Mouse (Mus musculus): ENCODE measurements around the gene Taz. TPM values are rescaled to one million over a fixed set of nuclear protein-coding genes. Genes with fewer than 3 reads are reported as not detected.

Gene Taz
- polyA plus RNA-seq, 1 experiment from 2014 or later, result 25.4 TPM

GRCm38 (mm10) chrX:74249615-74250014 is 32.1 kb upstream of the Taz start, which contains the start of gene Flna:
TSS of gene Flna (minus strand) at chrX:74249820.
- H3K27ac ChIP-seq, result peak within 1 kb of the TSS; percentile 9; the same call in 1 of the 2 replicates

DNA sequence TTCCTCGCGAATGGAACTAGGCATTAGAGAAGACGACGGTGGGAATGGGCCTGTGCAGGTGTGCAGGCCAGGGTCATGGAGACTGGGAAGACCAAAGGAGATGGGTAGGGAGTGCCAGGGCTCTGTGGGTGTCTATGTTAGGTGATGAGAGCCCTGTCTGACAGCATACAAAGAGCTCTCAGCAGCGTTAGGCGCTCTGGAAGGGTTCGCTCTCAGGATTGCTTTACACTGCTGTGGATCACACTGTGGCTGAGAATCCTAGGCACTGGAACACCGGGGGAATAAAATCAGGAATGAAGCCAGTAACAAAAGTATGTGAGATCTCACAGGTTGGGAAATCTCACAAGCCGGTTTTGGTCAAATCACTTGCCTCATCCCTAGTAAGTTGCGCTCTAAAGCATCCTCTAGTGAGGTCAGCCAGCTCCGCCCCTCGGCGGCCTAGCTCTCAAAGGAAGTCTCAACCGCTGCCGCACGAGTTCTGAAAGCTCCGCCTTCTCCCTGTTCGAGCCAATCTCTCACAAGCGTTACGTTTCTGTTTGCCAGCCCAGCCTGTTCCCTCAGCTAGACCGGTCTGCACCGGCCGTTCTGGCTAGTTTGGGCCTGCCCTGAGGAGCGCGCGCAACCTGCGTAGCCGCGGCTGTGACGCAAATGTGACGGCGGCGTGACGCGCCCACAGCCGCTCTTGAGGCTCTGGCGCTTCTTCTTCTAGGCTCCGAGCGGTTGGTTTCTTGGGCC is 27.4 kb upstream of the Taz start, which contains the start of gene Emd:
TSS of gene Emd (plus strand) at position 535 of the 735 bp plus-strand sequence.
- peak within 1 kb of the TSS; percentile 82 for H3K4me2 ChIP-seq
- H3K4me1 ChIP-seq (replicated peaks), result peaks cover 8% of the 10 kb centered on the region
- peak within 1 kb of the TSS; percentile 87 for H3K27ac ChIP-seq
- peaks cover 22% of the 10 kb centered on the region for H3K36me3 ChIP-seq
- peak within 1 kb of the TSS; percentile 71 for H3K4me3 ChIP-seq (replicated peaks)
- ATAC-seq (ENCODE audit: low read depth) (peak; percentile 97), DNase-seq (peak; percentile 86)
- peak within 1 kb of the TSS; percentile 81 for H3K9ac ChIP-seq
- 24% methylated on average over 39 of the region's 39 CpGs for WGBS (ENCODE audit: insufficient replicate concordance)
- no peaks in the 10 kb centered on the region for H3K9me3 ChIP-seq (replicated peaks)
- peaks cover 7% of the 10 kb centered on the region for H3K27me3 ChIP-seq

More at GRCm38 (mm10) chrX:74249615-74250014, 32.1 kb upstream of the Taz start, which contains the start of gene Flna:
- Histone ChIP-seq H3K4me2 (peak within 1 kb of the TSS; percentile 67), H3K9me3 (replicated peaks) (no peaks in the 10 kb centered on the region), H3K9ac (peak within 1 kb of the TSS; percentile 57), H3K4me1 (replicated peaks) (peaks cover 20% of the 10 kb centered on the region), H3K36me3 (no peaks in the 10 kb centered on the region), H3K27me3 (peaks cover 7% of the 10 kb centered on the region), H3K4me3 (replicated peaks) (peak within 1 kb of the TSS; percentile 50)
- ATAC-seq (ENCODE audit: low read depth) (no peak), DNase-seq (peak; percentile 25)
- WGBS (ENCODE audit: insufficient replicate concordance), result 24% methylated on average over 38 of the region's 38 CpGs

DNA sequence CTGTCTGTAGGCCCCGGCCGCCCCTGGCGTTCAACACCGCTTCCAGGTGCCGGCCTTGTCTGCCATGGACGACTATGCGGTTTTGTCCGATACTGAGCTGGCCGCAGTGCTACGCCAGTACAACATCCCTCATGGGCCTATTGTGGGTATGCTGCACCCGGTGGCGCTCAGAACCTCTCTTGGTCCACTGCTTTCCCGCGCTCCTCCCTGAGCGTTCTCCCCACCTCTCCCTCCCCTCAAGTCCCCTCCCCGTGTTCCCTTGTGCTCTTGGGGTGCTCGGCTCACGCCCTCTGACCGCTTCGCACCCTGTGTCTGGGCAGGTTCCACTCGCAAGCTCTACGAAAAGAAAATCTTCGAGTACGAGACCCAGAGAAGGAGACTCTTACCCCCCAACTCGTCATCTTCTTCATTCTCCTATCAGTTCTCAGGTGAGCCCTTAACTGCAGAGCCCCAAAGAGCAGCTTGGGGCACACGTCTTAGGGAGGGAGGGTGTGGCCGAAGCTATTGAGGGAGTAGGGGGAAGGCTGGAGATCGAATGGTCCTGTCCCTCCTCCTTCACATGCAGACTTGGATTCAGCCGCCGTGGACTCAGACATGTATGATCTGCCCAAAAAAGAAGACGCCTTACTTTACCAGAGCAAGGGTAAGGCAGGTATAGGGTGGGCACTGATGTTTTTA is 26.7 kb upstream of the Taz start:
- ATAC-seq (ENCODE audit: low read depth) (peak; percentile 63), DNase-seq (no peak)
- H3K27me3 ChIP-seq, result 0 out of 2 replicates have a peak, but pooled peaks cover 1% of the 10 kb centered on the region
- H3K4me2 ChIP-seq, result peak overlapping the region; percentile 82
- peak overlapping the region; percentile 71 for H3K4me3 ChIP-seq (replicated peaks)
- peaks cover 22% of the 10 kb centered on the region for H3K36me3 ChIP-seq
- peaks cover 8% of the 10 kb centered on the region for H3K4me1 ChIP-seq (replicated peaks)
- peak overlapping the region; percentile 81 for H3K9ac ChIP-seq
- H3K27ac ChIP-seq, result peak overlapping the region; percentile 87
- WGBS (ENCODE audit: insufficient replicate concordance), result 18% methylated on average over 31 of the region's 31 CpGs
- no peaks in the 10 kb centered on the region for H3K9me3 ChIP-seq (replicated peaks)

DNA sequence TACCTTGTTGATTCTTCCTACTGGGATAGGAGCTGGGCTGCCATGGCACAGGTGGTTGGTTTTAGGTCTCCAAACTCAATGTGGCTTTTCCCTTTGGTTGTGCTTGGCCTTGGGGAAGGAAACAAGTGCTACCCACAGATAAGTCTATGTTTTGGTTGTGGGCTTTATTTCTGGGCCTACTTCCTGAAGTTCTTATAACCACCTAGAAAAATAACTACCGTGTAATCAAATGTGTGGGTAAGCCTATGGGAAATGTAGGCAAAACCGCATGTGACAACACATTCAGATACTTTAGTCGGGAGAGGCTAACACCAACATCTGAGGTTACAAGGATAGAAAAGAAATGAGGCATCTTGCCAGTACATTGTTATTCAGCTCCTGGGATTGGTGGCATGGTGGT is 24.0 kb upstream of the Taz start:
- no peak overlapping the region for H3K9ac ChIP-seq
- no peaks in the 10 kb centered on the region for H3K9me3 ChIP-seq (replicated peaks)
- no peak overlapping the region for H3K27ac ChIP-seq
- no peaks in the 10 kb centered on the region for H3K27me3 ChIP-seq
- no peak for DNase-seq
- H3K36me3 ChIP-seq, result peaks cover 22% of the 10 kb centered on the region
- no peak overlapping the region for H3K4me3 ChIP-seq (replicated peaks)
- peaks cover 8% of the 10 kb centered on the region for H3K4me1 ChIP-seq (replicated peaks)
- no peak for ATAC-seq (ENCODE audit: low read depth)
- no peak overlapping the region for H3K4me2 ChIP-seq
- 57% methylated on average over 3 of the region's 3 CpGs for WGBS (ENCODE audit: insufficient replicate concordance)

DNA sequence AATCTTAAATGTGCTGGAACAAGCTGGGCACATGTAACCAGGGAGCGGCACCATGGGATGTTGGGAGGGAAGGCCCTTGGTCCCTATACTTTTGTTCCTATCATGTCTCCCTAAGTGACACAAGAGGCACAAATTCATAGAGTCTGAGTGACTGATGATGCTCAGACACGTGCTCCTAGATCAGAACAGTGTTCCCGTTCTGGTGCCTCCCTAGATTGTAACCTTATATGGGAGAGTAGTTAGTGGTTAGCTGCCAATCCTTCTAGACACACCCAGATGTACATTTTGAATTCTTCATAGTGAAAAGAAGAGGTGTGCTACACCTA is 12.0 kb upstream of the Taz start:
- peak; percentile 8 for ATAC-seq (ENCODE audit: low read depth)
- WGBS (ENCODE audit: insufficient replicate concordance), result 24% methylated on average over 3 of the region's 3 CpGs
- Histone ChIP-seq H3K27ac (peak overlapping the region; percentile 86), H3K4me1 (replicated peaks) (peaks cover 17% of the 10 kb centered on the region), H3K9ac (peak overlapping the region; percentile 69), H3K4me3 (replicated peaks) (peak overlapping the region; percentile 70), H3K4me2 (peak overlapping the region; percentile 71), H3K36me3 (peaks cover 16% of the 10 kb centered on the region), H3K27me3 (no peaks in the 10 kb centered on the region), H3K9me3 (replicated peaks) (no peaks in the 10 kb centered on the region)
- no peak for DNase-seq

DNA sequence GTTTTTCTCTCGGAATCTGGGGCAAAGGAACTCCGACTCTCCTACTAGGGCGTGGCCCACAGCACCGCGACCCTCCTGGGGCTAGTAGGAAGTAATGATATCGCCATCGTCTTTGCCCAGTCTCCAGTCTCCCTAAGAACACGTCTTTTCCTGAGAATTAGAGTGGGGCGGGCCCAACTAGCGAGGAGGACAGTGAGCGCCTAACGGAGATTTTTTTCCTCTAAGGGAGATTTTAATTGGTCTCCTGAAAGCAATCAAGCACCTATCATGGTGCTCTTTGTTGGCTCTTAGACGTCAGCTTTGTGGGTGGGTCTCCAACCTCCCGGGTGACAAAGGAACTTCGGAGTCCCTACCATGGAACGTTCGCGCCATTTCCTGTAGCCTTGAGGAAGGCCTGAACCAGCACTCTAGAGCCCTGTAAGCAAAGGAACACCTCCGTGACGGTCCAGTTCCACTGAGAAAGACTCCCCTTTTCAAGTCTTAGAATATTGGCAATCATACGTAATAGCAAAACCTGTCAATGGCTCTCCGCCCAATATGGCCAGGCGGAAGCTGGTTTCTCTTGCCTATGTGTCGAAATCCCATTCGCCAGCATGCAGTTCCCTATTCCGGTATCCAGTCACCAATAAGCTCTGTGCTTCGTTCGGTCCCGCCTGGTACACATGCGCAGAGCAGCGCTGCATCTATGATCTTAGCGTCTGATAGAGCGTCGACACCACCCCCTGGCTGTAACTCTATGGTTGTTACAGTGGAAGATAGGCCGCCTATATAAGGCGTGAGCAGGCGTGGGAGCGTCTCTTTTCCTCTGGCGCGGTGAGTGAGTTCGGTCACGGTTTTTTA is 11.4 kb upstream of the Taz start, which contains the start of gene Rpl10:
TSS of gene Rpl10 (plus strand) at position 751 of the 840 bp plus-strand sequence.
- H3K27me3 ChIP-seq, result no peaks in the 10 kb centered on the region

DNA sequence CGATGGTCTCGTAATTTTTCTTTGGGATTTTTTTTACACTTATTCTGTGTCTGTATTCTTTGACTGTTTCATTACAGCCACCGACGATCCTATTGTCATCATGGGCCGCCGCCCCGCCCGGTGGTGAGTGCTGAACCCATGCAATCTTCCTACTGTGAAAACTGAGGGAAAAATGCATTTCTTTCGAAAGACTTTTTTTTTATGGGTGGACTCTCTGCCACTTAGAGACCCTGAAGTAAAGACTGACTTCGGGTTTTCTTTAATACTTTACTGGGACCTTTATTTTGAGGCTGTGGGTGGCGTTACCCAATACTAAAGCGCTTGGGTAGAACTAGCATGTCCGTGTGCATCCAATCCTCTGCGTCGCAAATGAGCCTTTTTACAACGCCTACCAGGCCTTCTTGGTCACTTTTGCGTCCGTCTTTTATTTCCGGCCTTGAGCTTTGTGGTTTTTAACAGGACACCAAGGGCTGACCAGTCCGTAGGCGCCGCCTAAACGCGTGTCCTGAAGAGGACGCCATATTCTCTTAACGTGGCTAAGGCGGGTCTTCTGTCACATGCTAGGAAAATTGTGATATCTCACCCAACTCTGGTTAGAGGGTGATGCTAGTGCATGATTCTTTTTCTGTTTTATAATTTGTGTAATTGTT is 10.7 kb upstream of the Taz start:
- H3K9me3 ChIP-seq (replicated peaks), result no peaks in the 10 kb centered on the region
- H3K4me2 ChIP-seq, result peak overlapping the region; percentile 67
- peaks cover 17% of the 10 kb centered on the region for H3K4me1 ChIP-seq (replicated peaks)
- H3K36me3 ChIP-seq, result peaks cover 16% of the 10 kb centered on the region
- DNase-seq (no peak), ATAC-seq (ENCODE audit: low read depth) (no peak)
- H3K27ac ChIP-seq, result peak overlapping the region; percentile 84
- no peaks in the 10 kb centered on the region for H3K27me3 ChIP-seq
- peak overlapping the region; percentile 70 for H3K4me3 ChIP-seq (replicated peaks)
- peak overlapping the region; percentile 81 for H3K9ac ChIP-seq
- 11% methylated on average over 27 of the region's 27 CpGs for WGBS (ENCODE audit: insufficient replicate concordance)

More for the DNA sequence above, 11.4 kb upstream of the Taz start, which contains the start of gene Rpl10:
- H3K36me3 ChIP-seq, result peaks cover 16% of the 10 kb centered on the region
- DNase-seq, result peak; percentile 90
- WGBS (ENCODE audit: insufficient replicate concordance), result 13% methylated on average over 42 of the region's 42 CpGs
- H3K9ac ChIP-seq, result peak within 1 kb of the TSS; percentile 81
- H3K4me2 ChIP-seq, result peak within 1 kb of the TSS; percentile 71
- peak within 1 kb of the TSS; percentile 86 for H3K27ac ChIP-seq
- peaks cover 17% of the 10 kb centered on the region for H3K4me1 ChIP-seq (replicated peaks)
- no peaks in the 10 kb centered on the region for H3K9me3 ChIP-seq (replicated peaks)
- peak; percentile 92 for ATAC-seq (ENCODE audit: low read depth)
- peak within 1 kb of the TSS; percentile 70 for H3K4me3 ChIP-seq (replicated peaks)

DNA sequence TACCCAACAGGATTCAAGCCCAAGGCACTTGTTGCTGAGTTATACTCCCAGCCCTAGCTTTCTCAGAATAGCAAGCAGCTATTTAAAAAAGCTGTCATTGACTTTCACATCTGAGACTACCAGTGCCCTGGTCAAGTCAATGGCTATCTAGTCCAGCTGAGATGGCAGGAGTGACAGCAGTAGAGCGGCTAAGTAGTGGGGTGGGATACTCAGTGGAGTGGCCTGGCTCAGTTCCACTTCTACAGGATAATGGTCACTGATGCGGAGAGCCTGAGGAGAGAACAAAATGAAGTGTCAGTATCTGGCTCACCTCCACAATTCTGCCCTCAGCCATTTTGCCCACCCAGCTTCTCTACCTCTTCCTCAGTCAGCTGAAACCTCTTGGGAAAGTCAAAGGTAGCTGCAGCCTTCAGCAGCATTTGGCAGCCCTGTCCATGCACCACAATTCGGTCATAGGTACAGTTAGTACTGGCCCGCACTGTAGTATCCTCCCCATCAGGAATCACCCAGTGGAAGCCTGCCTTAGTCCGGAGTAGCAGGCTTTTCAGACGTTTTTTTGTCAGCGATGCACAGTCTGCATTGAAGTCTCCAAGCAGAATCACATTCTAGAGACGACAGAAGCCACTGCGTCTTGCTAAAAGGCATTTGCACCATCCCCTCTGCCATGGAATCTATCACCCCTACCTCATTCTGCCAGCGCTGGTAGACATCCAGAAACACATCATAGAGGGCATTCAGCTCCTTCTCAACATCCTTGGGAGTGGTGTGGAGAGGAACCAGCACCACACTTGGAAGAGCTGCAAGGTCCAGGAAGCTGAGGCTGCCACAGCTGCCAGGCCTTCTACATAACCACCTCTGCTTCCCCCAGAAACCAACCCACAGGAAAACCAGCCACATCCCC is 8.0 kb upstream of the Taz start:
- Histone ChIP-seq H3K27ac (peak overlapping the region; percentile 58), H3K9ac (peak overlapping the region; percentile 36; the same call in 1 of the 2 replicates), H3K4me3 (replicated peaks) (no peak overlapping the region), H3K27me3 (no peaks in the 10 kb centered on the region), H3K4me1 (replicated peaks) (peaks cover 22% of the 10 kb centered on the region), H3K36me3 (peaks cover 25% of the 10 kb centered on the region), H3K9me3 (replicated peaks) (no peaks in the 10 kb centered on the region), H3K4me2 (0 out of 2 replicates have a peak overlapping the region, but pooled peaks have one; percentile 4)
- 19% methylated on average over 10 of the region's 10 CpGs for WGBS (ENCODE audit: insufficient replicate concordance)
- no peak for DNase-seq
- ATAC-seq (ENCODE audit: low read depth), result no peak

DNA sequence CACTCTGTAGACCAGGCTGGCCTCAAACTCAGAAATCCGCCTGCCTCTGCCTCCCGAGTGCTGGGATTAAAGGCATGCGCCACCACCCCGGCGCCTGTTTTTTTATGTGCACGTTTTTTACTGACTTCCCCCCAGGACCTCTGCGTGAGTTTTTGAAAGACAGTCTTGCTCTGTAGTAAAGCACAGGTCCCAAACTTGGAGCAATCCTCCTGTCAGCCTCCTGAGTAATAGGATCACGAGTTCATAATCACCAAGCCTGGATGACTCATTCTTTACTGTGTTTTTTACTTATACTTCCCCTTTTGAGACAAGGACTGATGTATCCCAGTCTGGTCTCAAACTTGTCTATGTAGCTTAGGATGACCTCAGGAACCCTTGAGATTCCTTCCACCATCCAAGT is 3.8 kb upstream of the Taz start:
- H3K36me3 ChIP-seq, result peaks cover 15% of the 10 kb centered on the region
- H3K27me3 ChIP-seq, result no peaks in the 10 kb centered on the region
- no peak overlapping the region for H3K4me3 ChIP-seq (replicated peaks)
- no peaks in the 10 kb centered on the region for H3K9me3 ChIP-seq (replicated peaks)
- 56% methylated on average over 8 of the region's 8 CpGs for WGBS (ENCODE audit: insufficient replicate concordance)
- peaks cover 18% of the 10 kb centered on the region for H3K4me1 ChIP-seq (replicated peaks)
- ATAC-seq (ENCODE audit: low read depth) (no peak), DNase-seq (no peak)
- H3K4me2 ChIP-seq, result no peak overlapping the region
- H3K27ac ChIP-seq, result no peak overlapping the region
- no peak overlapping the region for H3K9ac ChIP-seq

Measured in liver, embryonic 13.5 days (tissue).